Mouse (Mus musculus) G1E (cell line): ENCODE data around the gene Oxld1.

ENCODE experiments used
- CTCF ChIP-seq: IDR thresholded peaks from 2 replicates; pipeline ENCODE4 v1.5.1; 2012; ENCODE audit warnings: low read depth, low read length, inconsistent platforms, mixed read lengths
- GATA1 ChIP-seq: IDR thresholded peaks from 2 replicates; pipeline ENCODE4 v1.6.1; 2012; ENCODE audit warnings: borderline replicate concordance, low read length, inconsistent platforms, mixed read lengths
- GATA2 ChIP-seq: IDR thresholded peaks from 2 replicates; pipeline ENCODE4 v1.6.1; 2012; ENCODE audit warnings: low read depth, low read length, inconsistent platforms, borderline replicate concordance
- POLR2AphosphoS5 ChIP-seq: IDR thresholded peaks from 2 replicates; pipeline ENCODE4 v1.6.1; 2012; ENCODE audit warnings: low read depth, low read length, inconsistent platforms; ENCODE audit not compliant: insufficient replicate concordance
- TAL1 ChIP-seq: conservative IDR thresholded peaks from 2 replicates; pipeline ENCODE4 v1.6.1; 2012; ENCODE audit warnings: low read depth, low read length, inconsistent platforms, mixed read lengths

DNA sequence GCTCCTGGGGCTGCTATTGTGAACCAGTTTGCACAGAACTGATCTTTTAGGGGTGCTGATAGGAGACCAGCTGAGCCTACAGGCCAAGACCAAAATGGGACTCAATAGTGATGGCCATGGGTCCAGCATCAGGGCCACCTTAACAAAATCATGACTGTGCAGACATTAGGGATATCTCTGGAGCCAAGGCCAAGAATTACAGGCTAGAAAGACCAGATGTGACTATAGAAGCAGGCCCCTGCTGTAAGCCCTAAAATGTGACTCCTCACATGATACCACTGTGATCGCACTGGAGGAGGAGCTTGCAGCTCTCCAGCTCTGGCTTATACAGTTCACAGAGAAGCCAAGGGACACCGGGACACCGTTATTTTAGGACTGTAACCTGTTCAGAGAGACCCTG, 15.5 kb downstream of the Oxld1 start, which contains the start of gene Tspan10:
- TF ChIP-seq CTCF, result no peak
- TF ChIP-seq GATA1, result no peak
- no peak for TF ChIP-seq POLR2AphosphoS5
- TF ChIP-seq TAL1, result no peak
- TF ChIP-seq GATA2, result no peak
